Mouse (Mus musculus): ENCODE measurements around the gene Wdr13.
A peak's percentile ranks its signal among the peaks of the same experiment; 100 is the strongest.
"Not testable (repeated sequence)": the region's sequence is repeated elsewhere in the genome, so short reads cannot be mapped to it uniquely, and the experiment has no call there.

Wdr13 gene

GRCm38 (mm10) chrX:8102213-8102668 lies 30.5 kb downstream of the Wdr13 start:
- DNase-seq = no peak

DNA sequence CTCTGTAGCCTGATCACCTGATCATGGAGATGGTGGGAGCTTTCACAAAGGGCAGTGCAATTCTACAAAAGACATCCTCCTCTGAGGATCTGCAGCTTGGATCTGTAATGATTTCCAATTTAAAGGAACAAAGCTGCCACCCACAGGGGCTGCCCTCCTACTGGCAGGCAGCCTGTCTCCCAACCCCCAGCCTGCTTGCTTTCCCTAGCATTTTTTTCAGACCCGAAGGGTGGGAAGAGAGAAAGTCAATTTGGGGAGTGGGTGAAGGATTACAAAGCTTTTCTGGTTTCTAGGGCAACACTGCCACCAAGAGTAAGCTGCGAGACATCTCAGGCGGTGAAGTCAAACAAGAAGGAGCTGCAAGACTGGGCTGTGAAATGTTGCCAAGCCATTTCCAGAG lies 31.7 kb downstream of the Wdr13 start:
- peak; percentile 44 for DNase-seq

GRCm38 (mm10) chrX:8099435-8099834 lies 33.3 kb downstream of the Wdr13 start:
- DNase-seq = no peak

DNA sequence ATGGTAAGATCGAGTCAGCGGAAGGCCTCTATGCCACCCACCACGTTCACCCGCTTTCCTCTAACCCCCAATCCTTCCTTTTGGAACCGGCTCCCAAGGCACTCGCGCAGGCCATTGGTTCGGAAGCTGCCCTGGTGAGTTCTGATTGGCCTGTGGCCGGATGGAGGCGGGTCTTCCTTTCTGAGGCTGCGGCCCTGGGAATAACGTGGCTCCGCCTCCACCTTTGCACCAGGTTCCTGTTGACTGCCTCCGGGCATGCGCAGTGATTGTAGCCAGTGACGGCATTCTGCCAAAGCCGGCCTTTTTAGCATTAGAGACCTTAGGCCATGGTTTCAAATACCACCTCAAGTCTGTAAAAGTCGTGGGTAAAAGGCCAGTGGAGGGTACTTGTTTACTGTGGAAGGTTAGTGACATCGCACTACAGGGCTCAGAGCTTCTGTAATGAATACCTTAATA lies 35.9 kb downstream of the Wdr13 start:
- peak; percentile 98 for DNase-seq

GRCm38 (mm10) chrX:8096068-8096786 lies 36.5 kb downstream of the Wdr13 start:
- peak; percentile 80 for DNase-seq

DNA sequence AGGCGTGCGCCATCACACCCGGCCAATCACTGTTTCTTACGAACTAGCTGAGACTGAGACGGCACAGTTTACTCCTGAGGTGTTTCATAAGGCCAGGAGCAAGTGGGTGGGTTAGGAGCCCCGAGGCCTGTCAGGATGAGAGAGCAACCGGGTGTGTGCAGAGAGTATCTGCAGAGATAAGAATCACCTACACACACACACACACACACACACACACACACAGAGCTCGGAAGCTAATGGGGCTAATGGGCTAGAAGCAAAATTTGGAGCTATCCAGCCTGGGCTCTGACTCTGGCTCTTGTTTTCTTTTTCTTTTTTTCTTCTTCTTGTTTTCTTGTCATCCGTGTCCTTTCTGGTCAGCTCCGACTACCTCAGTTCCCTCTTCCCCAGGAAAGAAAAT lies 37.1 kb downstream of the Wdr13 start:
- no peak for DNase-seq

- DNase-seq = not testable (repeated sequence)
These were observed 41.7 kb downstream of the Wdr13 start for GRCm38 (mm10) chrX:8090954-8091347.

- DNase-seq = peak; percentile 25
These were observed 42.2 kb downstream of the Wdr13 start, which contains the start of gene Was for GRCm38 (mm10) chrX:8090346-8090953. Gene Was (minus strand): TSS chrX:8090498.

- DNase-seq = no peak
These were observed 42.9 kb downstream of the Wdr13 start for GRCm38 (mm10) chrX:8089746-8090145.

GRCm38 (mm10) chrX:8085611-8086010 lies 47.1 kb downstream of the Wdr13 start:
- DNase-seq = no peak

GRCm38 (mm10) chrX:8084771-8085259 lies 47.9 kb downstream of the Wdr13 start:
- no peak for DNase-seq

- DNase-seq = no peak
These were observed 57.6 kb downstream of the Wdr13 start for GRCm38 (mm10) chrX:8075104-8075503.

DNA sequence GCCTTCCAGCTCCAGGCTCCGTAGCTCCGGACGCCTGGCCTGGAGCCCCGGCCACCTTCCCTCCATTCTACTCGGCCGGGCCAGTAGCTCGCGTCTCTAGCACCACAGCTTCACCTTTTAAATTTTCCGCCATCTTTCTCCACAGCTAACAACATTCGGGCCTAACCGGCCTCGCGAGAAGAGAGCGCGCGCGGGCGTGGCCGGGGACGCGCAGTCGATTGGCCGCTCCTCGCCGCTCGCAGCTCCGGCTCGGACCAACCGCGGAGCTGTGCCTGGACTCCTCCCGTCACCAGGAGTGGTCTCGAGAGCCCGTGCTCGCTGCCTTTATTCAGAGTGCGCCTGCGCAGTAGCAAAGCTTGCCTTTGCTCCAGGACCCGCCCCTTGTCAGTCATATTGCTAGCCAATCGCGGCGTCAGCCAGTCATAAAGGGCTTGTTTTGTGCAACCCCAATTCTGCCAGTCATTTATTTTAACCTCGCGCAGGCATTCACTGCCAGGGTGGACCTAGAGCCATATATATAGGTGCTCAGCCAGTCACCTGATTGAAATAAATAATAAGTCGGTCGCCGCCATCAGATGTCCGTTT lies 58.2 kb downstream of the Wdr13 start, which contains the start of gene Suv39h1:
Gene Suv39h1, minus strand, starts transcription at position 331 of the 585 bp plus-strand sequence.
- peak; percentile 97 for DNase-seq

GRCm38 (mm10) chrX:8073881-8074429 lies 58.7 kb downstream of the Wdr13 start:
- no peak for DNase-seq
